Mouse (Mus musculus) myocyte (in vitro differentiated cells): Measurements from ENCODE around the gene Csf1. TPM values are rescaled to one million over a fixed set of nuclear protein-coding genes. Genes with fewer than 3 reads are reported as not detected.

Experiments used
- H3K27me3 ChIP-seq: one replicate; pipeline ENCODE4 v1.6.1; 2011; ENCODE audit not compliant: control insufficient read depth, insufficient read depth, insufficient read length
- H3K36me3 ChIP-seq: one replicate; pipeline ENCODE4 v1.6.1; 2011; ENCODE audit not compliant: control insufficient read depth, insufficient read depth
- H3K4me2 ChIP-seq: one replicate; pipeline ENCODE4 v1.6.1; 2011; ENCODE audit warnings: low read depth, control low read depth
- H3K4me3 ChIP-seq: one replicate; pipeline ENCODE4 v1.5.1; 2011; ENCODE audit warnings: mild to moderate bottlenecking, control low read depth, moderate library complexity
- H3K79me2 ChIP-seq: one replicate; pipeline ENCODE4 v1.6.1; 2011; ENCODE audit not compliant: control insufficient read depth, insufficient read depth
- H3ac ChIP-seq: one replicate; pipeline ENCODE4 v1.6.1; 2011; ENCODE audit not compliant: control insufficient read depth, insufficient read length
- CEBPB ChIP-seq: IDR thresholded peaks from 2 replicates; pipeline ENCODE4 v1.6.1; 2011; ENCODE audit warnings: mild to moderate bottlenecking, moderate library complexity; ENCODE audit not compliant: poor library complexity, insufficient read depth, severe bottlenecking
- E2F4 ChIP-seq: IDR thresholded peaks from one replicate; pipeline ENCODE4 v1.6.1; 2011; ENCODE audit warnings: mild to moderate bottlenecking, control low read depth, moderate library complexity; ENCODE audit not compliant: insufficient read depth
- MAX ChIP-seq: IDR thresholded peaks from one replicate; pipeline ENCODE4 v1.6.1; 2011; ENCODE audit warnings: low read depth, mild to moderate bottlenecking, control low read depth
- MYOD1 ChIP-seq, 3 experiments: IDR thresholded peaks; one replicate each; pipeline ENCODE4 v1.6.1; 2011; ENCODE audit warnings: control low read depth in 2 of 3, low read depth in 2 of 3, mild to moderate bottlenecking in 2 of 3, moderate library complexity in 1 of 3; ENCODE audit not compliant: insufficient read length in 2 of 3, control insufficient read depth in 1 of 3
- MYOG ChIP-seq, 3 experiments: IDR thresholded peaks; one replicate each; pipeline ENCODE4 v1.6.1; 2011; ENCODE audit warnings: control low read depth in 2 of 3, low read depth in 2 of 3, mild to moderate bottlenecking in 2 of 3; ENCODE audit not compliant: insufficient read length in 2 of 3, control insufficient read depth in 1 of 3, insufficient read depth in 1 of 3
- POLR2A ChIP-seq: IDR thresholded peaks from one replicate; pipeline ENCODE4 v1.6.1; 2011; ENCODE audit warnings: low read depth, mild to moderate bottlenecking, control low read depth, moderate library complexity; ENCODE audit not compliant: insufficient read length
- POLR2AphosphoS2 ChIP-seq: IDR thresholded peaks from one replicate; pipeline ENCODE4 v1.6.1; 2011; ENCODE audit warnings: low read depth, control low read depth; ENCODE audit not compliant: insufficient read length
- REST ChIP-seq: IDR thresholded peaks from one replicate; pipeline ENCODE4 v1.6.1; 2011; ENCODE audit warnings: mild to moderate bottlenecking, control low read depth, moderate library complexity; ENCODE audit not compliant: insufficient read depth, insufficient read length
- SRF ChIP-seq: IDR thresholded peaks from one replicate; pipeline ENCODE4 v1.6.1; 2011; ENCODE audit warnings: low read depth; ENCODE audit not compliant: control insufficient read depth, insufficient read length
- TCF12 ChIP-seq: IDR thresholded peaks from one replicate; pipeline ENCODE4 v1.6.1; 2011; ENCODE audit warnings: mild to moderate bottlenecking, control low read depth; ENCODE audit not compliant: poor library complexity, insufficient read depth, severe bottlenecking
- TCF3 ChIP-seq: IDR thresholded peaks from one replicate; pipeline ENCODE4 v1.6.1; 2011; ENCODE audit warnings: low read depth, control low read depth; ENCODE audit not compliant: insufficient read length
- USF1 ChIP-seq: IDR thresholded peaks from one replicate; pipeline ENCODE4 v1.6.1; 2011; ENCODE audit warnings: low read depth, mild to moderate bottlenecking, control low read depth, moderate library complexity
- polyA plus RNA-seq: library from polyadenylated mRNA; unstranded; fragments of >200 nt; fragmentation: generic; extraction: Trizol; gene quantifications from one replicate; pipeline ENCODE4 v1.2.1, GENCODE M21; 2012; ENCODE audit warnings: missing spikeins

The Csf1 gene
- polyA plus RNA-seq, 1 experiment: 68.1 TPM

DNA sequence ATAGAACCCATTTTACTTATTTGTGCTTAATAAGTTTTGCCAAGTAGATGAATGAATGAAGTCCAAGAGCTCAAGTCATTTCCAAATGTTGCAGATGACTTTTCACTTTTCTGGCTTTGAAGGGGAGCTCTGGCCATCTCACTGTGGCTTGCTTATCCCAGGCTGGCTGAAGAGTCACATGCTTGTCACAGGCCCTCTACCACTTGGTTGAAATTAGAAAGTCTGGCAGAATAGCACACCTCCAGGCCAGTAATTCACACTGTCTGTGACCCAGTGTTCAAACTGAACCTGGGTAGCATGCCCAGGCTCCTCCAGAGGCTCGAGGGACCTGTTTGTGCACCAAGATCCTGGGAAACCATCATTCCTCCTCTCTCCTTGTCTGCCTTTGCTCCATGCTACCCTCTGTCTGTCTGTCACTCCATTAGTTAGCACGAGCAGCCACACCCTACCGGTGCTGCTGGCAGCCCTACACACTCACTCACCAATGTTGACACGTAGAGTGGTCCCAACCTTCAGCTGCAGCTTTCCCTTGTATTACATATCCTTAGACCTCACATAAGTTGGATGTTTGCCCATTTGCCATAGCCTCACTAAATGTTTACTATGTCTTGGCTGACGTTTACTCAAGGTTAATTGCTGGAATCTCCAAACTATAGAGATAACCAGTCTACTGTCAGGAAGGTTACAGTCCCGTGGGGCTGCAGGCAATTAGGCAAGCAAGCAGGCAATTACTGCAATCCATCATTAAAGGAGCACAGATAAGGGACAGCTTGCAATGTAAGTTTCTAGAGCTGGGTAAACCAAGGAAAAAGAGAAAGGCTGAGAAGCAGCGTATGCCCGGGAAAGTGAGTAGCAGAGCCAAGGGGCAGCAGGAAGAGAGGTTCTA, 8.1 kb upstream of the Csf1 start:
- Histone ChIP-seq H3ac (no peak overlapping the region), H3K36me3 (no peaks in the 10 kb centered on the region), H3K4me3 (no peak overlapping the region), H3K4me2 (no peak overlapping the region), H3K27me3 (no peaks in the 10 kb centered on the region), H3K79me2 (no peaks in the 10 kb centered on the region)
- no peak for TF ChIP-seq POLR2A

DNA sequence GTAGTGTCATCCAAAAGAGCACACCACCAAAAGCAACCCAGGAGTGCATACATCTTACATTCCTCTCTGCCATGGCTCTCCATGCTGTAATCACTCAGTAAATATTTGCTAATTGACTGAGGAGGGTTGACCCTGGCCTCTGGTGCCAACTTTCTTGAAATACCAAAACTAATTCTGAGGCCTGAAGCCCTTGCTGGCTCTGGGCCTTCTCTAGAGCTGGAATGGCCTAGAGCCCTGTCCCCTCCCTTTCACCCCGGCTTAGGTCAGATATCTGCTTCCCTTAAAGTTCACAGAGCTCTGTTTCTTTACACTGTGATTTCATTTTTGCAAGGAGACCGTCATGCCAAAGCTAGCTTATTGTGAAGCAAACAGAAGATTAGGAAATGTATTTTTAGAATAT, 6.5 kb upstream of the Csf1 start:
- no peak overlapping the region for H3K4me2 ChIP-seq
- H3K79me2 ChIP-seq: no peaks in the 10 kb centered on the region
- no peak for TF ChIP-seq MYOD1 (IDR thresholded peaks at IDR 0.05; ENCODE audit: control insufficient read depth in 1 of 3, insufficient read length in 2 of 3, low read depth in 2 of 3)
- no peak for TF ChIP-seq TCF3
- no peak for TF ChIP-seq E2F4
- no peak for TF ChIP-seq USF1
- TF ChIP-seq TCF12: no peak
- TF ChIP-seq POLR2A: no peak
- no peak for TF ChIP-seq MYOG (IDR thresholded peaks at IDR 0.05; ENCODE audit: control insufficient read depth in 1 of 3, insufficient read depth in 1 of 3, insufficient read length in 2 of 3, low read depth in 2 of 3)
- no peak for TF ChIP-seq POLR2AphosphoS2
- no peak for TF ChIP-seq CEBPB
- no peak for TF ChIP-seq SRF
- no peak for TF ChIP-seq REST
- TF ChIP-seq MAX: no peak
- no peaks in the 10 kb centered on the region for H3K36me3 ChIP-seq
- no peak overlapping the region for H3K4me3 ChIP-seq
- H3ac ChIP-seq: no peak overlapping the region
- no peaks in the 10 kb centered on the region for H3K27me3 ChIP-seq

DNA sequence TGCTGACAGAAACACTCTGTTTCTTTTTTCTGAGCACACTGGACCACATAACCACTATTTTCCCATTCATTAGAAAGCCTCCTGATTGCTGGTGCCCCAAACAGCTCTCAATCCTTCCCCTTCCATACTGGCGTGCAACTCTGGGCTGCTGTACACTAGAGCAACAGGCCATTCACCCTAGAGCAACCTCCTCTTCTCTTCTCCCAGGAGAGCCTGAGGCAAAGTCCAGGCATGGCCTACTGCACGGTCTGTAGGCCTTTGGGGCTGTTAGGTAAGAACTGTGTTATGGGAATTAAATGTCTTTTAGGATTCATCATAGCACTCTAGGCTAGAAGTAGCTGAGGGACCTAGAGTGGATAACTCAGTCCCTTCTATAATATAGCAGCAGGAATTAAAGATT, 5.7 kb upstream of the Csf1 start:
- Histone ChIP-seq H3K4me2 (no peak overlapping the region), H3K4me3 (no peak overlapping the region), H3K36me3 (no peaks in the 10 kb centered on the region), H3ac (no peak overlapping the region), H3K79me2 (no peaks in the 10 kb centered on the region), H3K27me3 (no peaks in the 10 kb centered on the region)
- TF ChIP-seq USF1 (no peak), SRF (no peak), REST (no peak), MYOD1 (IDR thresholded peaks at IDR 0.05; ENCODE audit: control insufficient read depth in 1 of 3, insufficient read length in 2 of 3, low read depth in 2 of 3) (no peak), TCF12 (no peak), MAX (no peak), E2F4 (no peak), POLR2AphosphoS2 (no peak), CEBPB (no peak), TCF3 (no peak)

DNA sequence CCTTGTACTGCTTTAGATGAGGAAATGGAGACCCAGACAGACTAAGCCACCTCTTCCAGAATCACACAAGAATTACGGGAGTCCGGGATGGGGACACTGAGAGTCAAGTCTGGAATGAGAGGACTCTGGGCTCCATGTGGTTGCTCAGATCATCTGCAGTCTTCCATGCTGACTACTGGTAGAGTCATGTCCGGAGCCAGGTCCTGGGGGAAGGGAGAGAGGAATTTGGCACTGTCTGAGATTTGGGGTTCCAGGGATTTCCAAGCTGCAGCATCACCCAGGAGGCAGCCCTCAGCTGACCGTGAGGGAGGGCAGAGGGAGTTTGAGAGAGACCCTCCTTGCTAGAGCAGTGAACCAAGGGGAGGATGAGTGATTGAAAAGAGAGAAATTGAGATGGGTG, 3.3 kb upstream of the Csf1 start:
- TF ChIP-seq USF1 (no peak), POLR2AphosphoS2 (no peak), CEBPB (no peak), TCF12 (no peak), MYOG (IDR thresholded peaks at IDR 0.05; ENCODE audit: control insufficient read depth in 1 of 3, insufficient read depth in 1 of 3, insufficient read length in 2 of 3, low read depth in 2 of 3) (no peak), SRF (no peak), POLR2A (no peak), REST (no peak), MAX (no peak)
- no peak overlapping the region for H3K4me3 ChIP-seq
- peaks cover 11% of the 10 kb centered on the region for H3K79me2 ChIP-seq
- H3K4me2 ChIP-seq: no peak overlapping the region
- no peaks in the 10 kb centered on the region for H3K36me3 ChIP-seq
- H3K27me3 ChIP-seq: no peaks in the 10 kb centered on the region
- H3ac ChIP-seq: no peak overlapping the region

DNA sequence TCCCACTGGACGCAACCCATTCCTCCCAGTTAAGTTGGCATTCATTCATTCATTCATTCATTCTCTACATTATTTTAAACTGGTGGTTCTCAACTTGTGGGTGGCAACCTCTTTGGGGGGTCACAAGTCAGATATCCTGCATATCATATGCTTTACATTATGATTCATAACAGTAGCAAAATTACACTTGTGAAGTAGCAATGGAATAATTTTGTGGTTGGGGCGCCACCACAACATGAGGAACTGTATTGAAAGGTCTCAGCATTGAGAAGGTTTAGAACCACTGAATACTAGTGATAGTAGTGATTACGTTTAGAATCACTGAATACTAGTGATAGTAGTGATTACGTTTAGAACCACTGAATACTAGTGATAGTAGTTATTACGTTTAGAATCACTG, 1.2 kb upstream of the Csf1 start:
- Histone ChIP-seq H3K36me3 (peaks cover 5% of the 10 kb centered on the region), H3K79me2 (peaks cover 32% of the 10 kb centered on the region), H3K27me3 (no peaks in the 10 kb centered on the region), H3K4me3 (no peak overlapping the region), H3K4me2 (no peak overlapping the region), H3ac (no peak overlapping the region)
- TF ChIP-seq E2F4: no peak
- no peak for TF ChIP-seq MYOD1 (IDR thresholded peaks at IDR 0.05; ENCODE audit: control insufficient read depth in 1 of 3, insufficient read length in 2 of 3, low read depth in 2 of 3)
- TF ChIP-seq REST: no peak
- no peak for TF ChIP-seq POLR2AphosphoS2
